Mouse (Mus musculus) neutrophil, adult 59 days (primary cell): ENCODE measurements around the gene Pcdh11x. TPM values are rescaled to one million over a fixed set of nuclear protein-coding genes. Genes with fewer than 3 reads are reported as not detected.

Experiments used
- total RNA-seq, 2 experiments: library from RNA; stranded (reverse); gene quantifications; 1 replicate in 1 of 2; 2 replicates in 1 of 2; pipeline ENCODE4 v1.2.4; 2023

Gene Pcdh11x
- total RNA-seq, result not detected

DNA sequence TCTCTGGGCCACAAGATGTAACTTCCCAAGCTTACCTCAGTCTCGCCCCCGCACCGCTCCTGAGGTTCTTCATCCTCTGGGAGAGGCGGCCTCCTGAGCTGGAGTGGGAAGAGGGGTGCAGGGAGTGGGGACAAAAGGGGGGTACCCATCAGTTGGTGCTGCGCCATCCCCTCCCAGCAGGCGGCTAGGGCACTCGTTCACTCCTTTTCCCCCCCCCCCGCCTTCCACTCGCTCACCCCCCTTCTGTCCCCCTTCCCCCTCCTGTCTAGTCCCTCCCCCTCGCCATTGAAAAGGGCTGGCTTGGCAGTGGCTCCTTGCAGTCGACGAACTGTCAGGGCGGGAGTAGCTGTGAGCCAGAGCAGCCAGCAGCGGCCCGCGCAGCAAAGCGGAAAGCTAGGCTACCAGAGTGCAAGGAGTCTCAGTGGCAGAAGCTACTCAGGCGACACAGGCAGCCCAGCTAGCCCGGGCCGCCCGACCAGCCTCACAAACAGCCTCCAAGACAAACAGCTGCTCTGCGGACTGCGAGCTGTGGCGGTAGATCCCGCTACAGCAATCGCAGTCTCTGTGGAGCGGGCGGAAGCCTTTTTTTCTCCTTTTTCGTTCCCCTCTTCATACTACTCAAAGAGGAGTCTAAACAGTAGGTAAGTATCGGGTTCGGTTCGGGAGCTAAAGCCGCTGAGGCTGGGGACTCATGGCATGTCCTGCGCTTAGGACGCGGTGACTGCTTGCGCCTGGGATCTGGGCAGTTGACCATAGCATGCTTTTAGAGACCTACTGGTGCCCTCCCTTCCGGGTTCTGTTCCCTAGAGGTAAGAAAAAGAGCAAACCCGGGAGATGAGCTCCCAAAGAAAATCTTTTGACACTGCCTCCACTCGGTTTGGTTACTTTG is at the start of gene Pcdh11x:
Gene Pcdh11x, plus strand, starts transcription at position 249 of the 889 bp plus-strand sequence.

DNA sequence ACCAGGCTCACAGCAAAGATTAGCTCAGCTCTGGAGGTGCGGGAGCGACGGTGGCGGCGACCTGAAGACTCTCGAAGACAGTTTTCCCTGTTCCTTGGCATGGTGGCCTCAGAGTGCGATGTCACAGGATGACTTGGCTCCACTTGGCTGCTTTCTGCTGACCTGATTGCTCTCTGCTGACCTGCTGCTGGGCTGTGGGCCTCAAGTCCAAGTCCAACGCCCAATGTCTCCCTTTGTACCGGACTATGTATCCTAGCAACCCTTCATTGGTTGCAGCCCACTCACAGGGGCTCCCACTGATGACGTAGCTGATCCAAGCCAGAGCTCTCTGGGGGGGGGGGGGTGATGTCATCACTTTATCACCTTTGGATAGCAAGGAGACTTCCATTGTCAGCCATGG is 22.9 kb downstream of the Pcdh11x start, which contains the start of gene H2afb3:
Gene H2afb3, minus strand, starts transcription at position 101 of the 400 bp plus-strand sequence.

Other genes with a start within 250 kb of the Pcdh11x start
- not detected for gene H2afb3, start 22.8 kb downstream of the Pcdh11x start, total RNA-seq